Mouse (Mus musculus) ES-Bruce4 (cell line): ENCODE data around the gene Lrrc19. TPM values are rescaled to one million over a fixed set of nuclear protein-coding genes. Genes with fewer than 3 reads are reported as not detected.
"Not testable (repeated sequence)": the region's sequence is repeated elsewhere in the genome, so short reads cannot be mapped to it uniquely, and the experiment has no call there.

Experiments
- H3K27ac ChIP-seq: 2 replicates; pipeline ENCODE4 v1.5.1; 2012; ENCODE audit warnings: low read length, inconsistent platforms; ENCODE audit not compliant: insufficient read depth
- H3K27me3 ChIP-seq: 2 replicates; pipeline ENCODE4 v1.6.1; 2012; ENCODE audit warnings: mild to moderate bottlenecking, low read length, inconsistent platforms; ENCODE audit not compliant: control insufficient read depth, poor library complexity, insufficient read depth, severe bottlenecking
- H3K36me3 ChIP-seq: 2 replicates; pipeline ENCODE4 v1.6.1; 2012; ENCODE audit warnings: inconsistent platforms, mild to moderate bottlenecking, low read length, moderate library complexity; ENCODE audit not compliant: control insufficient read depth, poor library complexity, insufficient read depth, severe bottlenecking
- H3K4me1 ChIP-seq: one replicate; pipeline ENCODE4 v1.8.1; 2011; ENCODE audit warnings: low read length; ENCODE audit not compliant: control insufficient read depth, insufficient read depth
- H3K4me3 ChIP-seq: 2 replicates; pipeline ENCODE4 v1.5.1; 2011; ENCODE audit warnings: low read depth, mild to moderate bottlenecking, low read length
- H3K9ac ChIP-seq: 2 replicates; pipeline ENCODE4 v1.6.1; 2012; ENCODE audit warnings: low read depth, mild to moderate bottlenecking, inconsistent platforms; ENCODE audit not compliant: poor library complexity, severe bottlenecking
- H3K9me3 ChIP-seq: replicated peaks from 2 replicates; pipeline ENCODE4 v1.6.1; 2012; ENCODE audit warnings: mild to moderate bottlenecking, low read length, inconsistent platforms; ENCODE audit not compliant: control insufficient read depth, poor library complexity, insufficient read depth, severe bottlenecking
- CTCF ChIP-seq: IDR thresholded peaks from one replicate; pipeline ENCODE4 v1.8.1; 2011; ENCODE audit warnings: low read depth, low read length
- EP300 ChIP-seq: IDR thresholded peaks from 2 replicates; pipeline ENCODE4 v1.6.1; 2011; ENCODE audit warnings: low read depth, low read length; ENCODE audit not compliant: insufficient read depth
- POLR2A ChIP-seq: IDR thresholded peaks from one replicate; pipeline ENCODE4 v1.8.1; 2011; ENCODE audit warnings: low read length; ENCODE audit not compliant: insufficient read depth
- polyA plus RNA-seq: library from polyadenylated mRNA; stranded (reverse); fragments of >200 nt; gene quantifications from 2 replicates; pipeline ENCODE4 v1.2.4, GENCODE M21; 2011; ENCODE audit warnings: low read depth; ENCODE audit not compliant: missing spikeins, insufficient read depth, insufficient read length

Gene Lrrc19
- polyA plus RNA-seq, 1 experiment: not detected

- H3K9ac ChIP-seq: no peak overlapping the region
- no peak overlapping the region for H3K4me3 ChIP-seq
- TF ChIP-seq POLR2A (no peak), EP300 (no peak), CTCF (no peak)
- H3K36me3 ChIP-seq: no peaks in the 10 kb centered on the region
- H3K27me3 ChIP-seq: no peaks in the 10 kb centered on the region
- H3K27ac ChIP-seq: no peak overlapping the region
- no peaks in the 10 kb centered on the region for H3K9me3 ChIP-seq
- no peaks in the 10 kb centered on the region for H3K4me1 ChIP-seq
These were observed 32.1 kb upstream of the Lrrc19 start for GRCm38 (mm10) chr4:94682029-94682428.

- H3K4me1 ChIP-seq: no peaks in the 10 kb centered on the region
- no peak overlapping the region for H3K9ac ChIP-seq
- no peaks in the 10 kb centered on the region for H3K27me3 ChIP-seq
- TF ChIP-seq CTCF: no peak
- no peak for TF ChIP-seq POLR2A
- TF ChIP-seq EP300: no peak
- H3K9me3 ChIP-seq: no peaks in the 10 kb centered on the region
- H3K36me3 ChIP-seq: no peaks in the 10 kb centered on the region
- H3K27ac ChIP-seq: no peak overlapping the region
- no peak overlapping the region for H3K4me3 ChIP-seq
These were observed 31.2 kb upstream of the Lrrc19 start for GRCm38 (mm10) chr4:94681181-94681580.

- TF ChIP-seq POLR2A (no peak), CTCF (no peak), EP300 (no peak)
- Histone ChIP-seq H3K9me3 (no peaks in the 10 kb centered on the region), H3K27ac (no peak overlapping the region), H3K4me3 (no peak overlapping the region), H3K9ac (no peak overlapping the region), H3K27me3 (no peaks in the 10 kb centered on the region), H3K4me1 (no peaks in the 10 kb centered on the region), H3K36me3 (no peaks in the 10 kb centered on the region)
These were observed 30.7 kb upstream of the Lrrc19 start for GRCm38 (mm10) chr4:94680662-94681061.

GRCm38 (mm10) chr4:94669718-94670117 is 19.8 kb upstream of the Lrrc19 start:
- Histone ChIP-seq H3K36me3 (no peaks in the 10 kb centered on the region), H3K27me3 (no peaks in the 10 kb centered on the region), H3K27ac (no peak overlapping the region), H3K9me3 (no peaks in the 10 kb centered on the region), H3K9ac (no peak overlapping the region), H3K4me1 (peaks cover under 1% of the 10 kb centered on the region), H3K4me3 (no peak overlapping the region)
- TF ChIP-seq CTCF (peak; percentile 2), POLR2A (no peak)

GRCm38 (mm10) chr4:94650426-94651175 is 657 bp upstream of the Lrrc19 start:
- not testable (repeated sequence) for H3K4me3 ChIP-seq, H3K9me3 ChIP-seq, H3K36me3 ChIP-seq, H3K27ac ChIP-seq, H3K4me1 ChIP-seq, H3K27me3 ChIP-seq, H3K9ac ChIP-seq

- H3K9ac ChIP-seq: no peak overlapping the region
- no peaks in the 10 kb centered on the region for H3K27me3 ChIP-seq
- H3K9me3 ChIP-seq: no peaks in the 10 kb centered on the region
- no peaks in the 10 kb centered on the region for H3K36me3 ChIP-seq
- no peak overlapping the region for H3K4me3 ChIP-seq
- H3K27ac ChIP-seq: no peak overlapping the region
- H3K4me1 ChIP-seq: no peaks in the 10 kb centered on the region
- TF ChIP-seq POLR2A (no peak), CTCF (no peak), EP300 (no peak)
These were observed 6.8 kb downstream of the Lrrc19 start for GRCm38 (mm10) chr4:94643141-94643540.
